Mouse (Mus musculus): Measurements from ENCODE around the gene Akt1. TPM values are rescaled to one million over a fixed set of nuclear protein-coding genes. Genes with fewer than 3 reads are reported as not detected.

The Akt1 gene
- polyA plus RNA-seq, 1 experiment: 29.1 TPM

DNA sequence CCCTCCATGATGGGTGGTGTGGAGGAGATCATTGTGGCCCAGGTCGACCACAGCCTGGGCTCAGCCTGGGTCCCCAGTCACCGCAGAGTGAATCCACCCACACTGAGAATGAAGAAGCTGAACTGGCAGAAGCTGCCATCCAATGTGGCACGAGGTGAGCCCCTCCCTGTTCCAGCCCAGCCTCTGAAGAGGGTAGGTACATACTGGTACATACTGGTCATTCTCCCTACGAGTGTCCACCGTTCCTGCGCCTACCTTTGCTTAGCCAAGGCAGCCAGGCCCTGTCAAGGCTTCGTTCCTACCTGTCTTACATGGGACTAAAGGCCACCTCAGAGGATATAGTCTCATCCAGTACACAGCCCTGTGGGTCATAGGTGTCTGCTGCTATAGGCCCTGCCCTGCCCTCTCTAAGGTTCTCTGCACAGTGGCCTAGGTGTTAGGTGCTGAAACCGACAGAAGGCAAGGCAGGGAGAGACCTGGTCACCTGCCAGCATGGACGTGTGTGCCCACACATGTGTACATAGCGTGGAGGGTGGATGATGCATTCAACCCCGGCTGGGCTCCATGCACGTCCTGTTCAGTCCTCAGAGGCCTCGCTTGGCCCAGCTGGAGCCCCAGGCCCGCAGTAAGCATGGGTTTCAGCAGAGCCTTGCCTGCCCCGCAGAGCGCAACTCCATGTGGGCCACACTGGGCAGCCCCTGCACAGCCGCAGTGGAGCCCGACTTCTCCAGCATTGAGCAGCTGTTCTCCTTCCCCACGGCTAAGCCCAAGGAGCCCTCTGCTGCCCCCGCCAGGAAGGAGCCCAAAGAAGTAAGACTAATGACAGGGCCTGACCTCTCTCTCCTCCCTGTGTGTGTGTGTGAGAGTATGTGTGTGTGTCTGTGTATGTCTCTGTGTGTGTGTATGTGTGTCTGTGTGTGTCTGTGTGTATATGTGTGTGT, 69.7 kb downstream of the Akt1 start:
- no peaks in the 10 kb centered on the region for H3K4me1 ChIP-seq (ENCODE audit: control insufficient read depth, insufficient read depth, low read length)
- TF ChIP-seq CTCF (IDR thresholded peaks at IDR 0.05; ENCODE audit: control insufficient read depth, insufficient read depth, insufficient replicate concordance, low read depth, low read length) (peak; percentile 14; the same call in 1 of the 2 replicates), POLR2A (IDR thresholded peaks at IDR 0.05; ENCODE audit: control insufficient read depth, low read depth, low read length) (no peak)
- no peaks in the 10 kb centered on the region for H3K36me3 ChIP-seq (ENCODE audit: control insufficient read depth, insufficient read depth, low read length)
- H3K4me3 ChIP-seq (ENCODE audit: control insufficient read depth, low read depth, low read length): no peak overlapping the region
- H3K27me3 ChIP-seq (ENCODE audit: control insufficient read depth, insufficient read depth, low read length): no peaks in the 10 kb centered on the region
- no peak overlapping the region for H3K27ac ChIP-seq (ENCODE audit: control insufficient read depth, insufficient read depth, low read depth, low read length)

DNA sequence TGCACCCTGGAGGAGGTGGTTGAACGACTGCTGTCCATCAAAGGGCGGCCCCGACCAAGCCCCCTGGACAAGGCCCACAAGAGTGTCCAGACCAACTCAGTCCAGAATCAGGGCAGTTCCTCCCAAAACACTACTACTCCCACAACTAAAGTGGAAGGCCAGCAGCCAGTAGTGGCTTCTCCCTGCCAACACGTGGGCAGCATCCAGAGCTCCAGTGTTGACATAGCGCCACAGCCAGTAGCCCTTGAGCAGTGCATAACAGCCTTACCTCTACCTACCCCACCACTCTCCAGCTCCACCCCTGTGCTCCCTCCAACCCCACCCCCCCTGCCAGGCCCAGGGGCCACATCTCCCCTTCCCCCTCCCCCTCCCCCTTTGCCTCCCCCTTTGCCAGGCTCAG, 70.7 kb downstream of the Akt1 start:
- Histone ChIP-seq H3K4me3 (ENCODE audit: control insufficient read depth, low read depth, low read length) (no peak overlapping the region), H3K27me3 (ENCODE audit: control insufficient read depth, insufficient read depth, low read length) (no peaks in the 10 kb centered on the region), H3K36me3 (ENCODE audit: control insufficient read depth, insufficient read depth, low read length) (no peaks in the 10 kb centered on the region), H3K4me1 (ENCODE audit: control insufficient read depth, insufficient read depth, low read length) (no peaks in the 10 kb centered on the region), H3K27ac (ENCODE audit: control insufficient read depth, insufficient read depth, low read depth, low read length) (no peak overlapping the region)
- TF ChIP-seq CTCF (IDR thresholded peaks at IDR 0.05; ENCODE audit: control insufficient read depth, insufficient read depth, insufficient replicate concordance, low read depth, low read length) (no peak), POLR2A (IDR thresholded peaks at IDR 0.05; ENCODE audit: control insufficient read depth, low read depth, low read length) (no peak)

Other genes starting within 250 kb of the Akt1 start
- 0.35 and 0.42 TPM in 2 replicates for gene A530016L24Rik, start 185.4 kb downstream of the Akt1 start, polyA plus RNA-seq (2012; rRNA removed)
- 2.1 and 2.5 TPM in 2 replicates for gene Tmem179, start 158.1 kb downstream of the Akt1 start, polyA plus RNA-seq (2012; rRNA removed)
- 2.9 TPM in 2 replicates for gene Inf2, start 86.1 kb downstream of the Akt1 start, polyA plus RNA-seq (2012; rRNA removed)
- gene Adssl1, start 54.8 kb downstream of the Akt1 start, polyA plus RNA-seq (2012; rRNA removed): 7.9 and 8.9 TPM in 2 replicates
- 36.0 and 41.7 TPM in 2 replicates for gene Siva1, start 30.2 kb downstream of the Akt1 start, polyA plus RNA-seq (2012; rRNA removed)
- gene Zbtb42, start 3.9 kb upstream of the Akt1 start, polyA plus RNA-seq (2012; rRNA removed): 49.9 and 55.5 TPM in 2 replicates
- gene Cep170b, start 45.6 kb upstream of the Akt1 start, polyA plus RNA-seq (2012; rRNA removed): 27.4 and 28.8 TPM in 2 replicates
- gene Pld4, start 85.8 kb upstream of the Akt1 start, polyA plus RNA-seq (2012; rRNA removed): 4.0 TPM in 2 replicates
- gene Ahnak2, start 127.8 kb upstream of the Akt1 start, polyA plus RNA-seq (2012; rRNA removed): 1.2 TPM in 2 replicates
- 77.8 and 87.0 TPM in 2 replicates for gene Clba1, start 134.1 kb upstream of the Akt1 start, polyA plus RNA-seq (2012; rRNA removed)
- gene Cdca4, start 154.5 kb upstream of the Akt1 start, polyA plus RNA-seq (2012; rRNA removed): 23.7 and 23.9 TPM in 2 replicates
- gene Gpr132, start 193.3 kb upstream of the Akt1 start, polyA plus RNA-seq (2012; rRNA removed): 1.7 and 1.9 TPM in 2 replicates

All from testis, adult 2 months (tissue).